Mouse (Mus musculus) frontal cortex, postnatal 36 days (tissue): ENCODE measurements around the gene Tdrd12.
"Not testable (repeated sequence)": the region's sequence is repeated elsewhere in the genome, so short reads cannot be mapped to it uniquely, and the experiment has no call there.

Experiments
- DNase-seq, 2 experiments: peaks; one replicate each; pipeline ENCODE4 v3.0.0; 2022; ENCODE audit warnings: low spot score in 2 of 2

Gene Tdrd12

GRCm38 (mm10) chr7:35537562-35537961 lies at the start of gene Tdrd12:
Gene Tdrd12 (minus strand): TSS chr7:35537745.
- no peak for DNase-seq

- DNase-seq = no peak
These were observed 49.4 kb upstream of the Tdrd12 start for GRCm38 (mm10) chr7:35586906-35587445.

- DNase-seq = peak; percentile 93 to 97
These were observed 48.7 kb upstream of the Tdrd12 start, which contains the start of gene Ankrd27 for GRCm38 (mm10) chr7:35586055-35586905. Gene Ankrd27 (plus strand): TSS chr7:35586244.

- no peak for DNase-seq
These were observed 47.9 kb upstream of the Tdrd12 start, which contains the start of gene Rgs9bp for GRCm38 (mm10) chr7:35585191-35586054. Gene Rgs9bp (minus strand): TSS chr7:35585582.

- DNase-seq = no peak
These were observed 47.2 kb upstream of the Tdrd12 start for GRCm38 (mm10) chr7:35584786-35585190.

GRCm38 (mm10) chr7:35584068-35584785 lies 46.7 kb upstream of the Tdrd12 start:
- DNase-seq = no peak

GRCm38 (mm10) chr7:35583476-35584025 lies 46.0 kb upstream of the Tdrd12 start:
- DNase-seq = no peak

GRCm38 (mm10) chr7:35582719-35583118 lies 45.2 kb upstream of the Tdrd12 start:
- no peak for DNase-seq

GRCm38 (mm10) chr7:35579849-35580248 lies 42.3 kb upstream of the Tdrd12 start:
- DNase-seq = no peak

- not testable (repeated sequence) for DNase-seq
These were observed 33.3 kb upstream of the Tdrd12 start for GRCm38 (mm10) chr7:35570883-35571282.

GRCm38 (mm10) chr7:35569724-35570123 lies 32.2 kb upstream of the Tdrd12 start:
- not testable (repeated sequence) for DNase-seq

- not testable (repeated sequence) for DNase-seq
These were observed 28.4 kb upstream of the Tdrd12 start for GRCm38 (mm10) chr7:35565965-35566364.

GRCm38 (mm10) chr7:35564872-35565271 lies 27.3 kb upstream of the Tdrd12 start:
- not testable (repeated sequence) for DNase-seq

- DNase-seq = no peak
These were observed 26.7 kb upstream of the Tdrd12 start for GRCm38 (mm10) chr7:35564067-35564865.

GRCm38 (mm10) chr7:35563071-35563470 lies 25.5 kb upstream of the Tdrd12 start:
- no peak for DNase-seq

- no peak for DNase-seq
These were observed 22.3 kb upstream of the Tdrd12 start for GRCm38 (mm10) chr7:35559838-35560237.

GRCm38 (mm10) chr7:35558681-35559080 lies 21.1 kb upstream of the Tdrd12 start:
- no peak for DNase-seq

GRCm38 (mm10) chr7:35557577-35557976 lies 20.0 kb upstream of the Tdrd12 start:
- DNase-seq = no peak

- DNase-seq = no peak
These were observed 19.4 kb upstream of the Tdrd12 start for GRCm38 (mm10) chr7:35556905-35557304.

- DNase-seq = no peak
These were observed 18.7 kb upstream of the Tdrd12 start, which contains the start of gene Nudt19 for GRCm38 (mm10) chr7:35556205-35556603. Gene Nudt19 (minus strand): TSS chr7:35556304.
